Mouse (Mus musculus): ENCODE results near the gene Hsd17b11. TPM values are rescaled to one million over a fixed set of nuclear protein-coding genes. Genes with fewer than 3 reads are reported as not detected.

Hsd17b11 gene
- total and polyA plus RNA-seq, 3 experiments = 8.7 to 16.0 TPM; not detected in 1

DNA sequence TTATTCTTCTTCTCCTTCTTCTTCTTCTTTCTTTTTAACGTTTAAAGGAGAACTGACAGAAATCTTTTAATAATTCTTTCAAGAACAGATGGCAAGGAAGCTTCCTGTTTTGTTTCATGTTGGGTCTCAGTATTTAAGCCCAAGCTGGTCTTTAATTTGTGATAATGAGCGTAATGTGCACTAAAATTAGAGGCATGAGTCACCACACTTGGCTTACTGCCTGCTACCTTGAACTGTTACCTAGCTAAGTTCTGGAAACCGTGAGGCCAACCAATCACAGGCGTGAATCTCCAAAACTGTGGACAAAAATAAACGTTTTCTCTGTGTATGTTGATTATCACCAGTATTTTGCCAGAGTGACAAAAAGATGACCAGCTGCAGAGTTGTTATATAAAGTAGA, 23.0 kb downstream of the Hsd17b11 start:
- no peak overlapping the region for H3K4me3 ChIP-seq (ENCODE audit: control insufficient read depth in 1 of 2, insufficient read depth in 1 of 2, low read depth in 2 of 2, low read length in 2 of 2)
- H3K27me3 ChIP-seq (ENCODE audit: control insufficient read depth in 1 of 2, insufficient read depth in 2 of 2, low read length in 2 of 2) = no peaks in the 10 kb centered on the region
- no peak for TF ChIP-seq ZC3H11A (IDR thresholded peaks at IDR 0.05; ENCODE audit: low read depth, low read length)
- TF ChIP-seq ETS1 (IDR thresholded peaks at IDR 0.05; ENCODE audit: low read depth, low read length) = peak; percentile 92
- no peak for TF ChIP-seq UBTF (IDR thresholded peaks at IDR 0.05; ENCODE audit: borderline replicate concordance, insufficient read depth, low read depth, low read length)
- no peak for TF ChIP-seq MAFK (IDR thresholded peaks at IDR 0.05; ENCODE audit: borderline replicate concordance, low read depth, low read length)
- no peak for TF ChIP-seq CTCF (IDR thresholded peaks at IDR 0.05 in 2 of 3, conservative IDR thresholded peaks at IDR 0.05 in 1 of 3; ENCODE audit: control insufficient read depth in 1 of 3, insufficient read depth in 1 of 3, low read depth in 2 of 3, low read length in 3 of 3, poor library complexity in 1 of 3, severe bottlenecking in 1 of 3)
- no peak for TF ChIP-seq POLR2AphosphoS2 (IDR thresholded peaks at IDR 0.05; ENCODE audit: low read length)
- TF ChIP-seq CHD2 (IDR thresholded peaks at IDR 0.05; ENCODE audit: low read length) = no peak
- TF ChIP-seq MYC (IDR thresholded peaks at IDR 0.05; ENCODE audit: low read depth, low read length) = no peak
- no peak for TF ChIP-seq MXI1 (IDR thresholded peaks at IDR 0.05; ENCODE audit: low read depth, low read length)
- TF ChIP-seq GATA1 (IDR thresholded peaks at IDR 0.05; ENCODE audit: low read depth, low read length) = 0 out of 2 replicates have a peak, but pooled peaks have one; percentile 18
- TF ChIP-seq HCFC1 (IDR thresholded peaks at IDR 0.05; ENCODE audit: low read depth, low read length) = no peak
- peak; percentile 82 for TF ChIP-seq JUND (IDR thresholded peaks at IDR 0.05; ENCODE audit: low read depth, low read length)
- no peak for TF ChIP-seq USF1 (IDR thresholded peaks at IDR 0.05; ENCODE audit: low read depth, low read length)
- TF ChIP-seq ZNF384 (IDR thresholded peaks at IDR 0.05; ENCODE audit: low read depth, low read length) = no peak
- TF ChIP-seq E2F4 (IDR thresholded peaks at IDR 0.05; ENCODE audit: borderline replicate concordance, low read depth, low read length) = no peak
- TF ChIP-seq BHLHE40 (IDR thresholded peaks at IDR 0.05; ENCODE audit: borderline replicate concordance, low read depth, low read length) = no peak
- TF ChIP-seq RCOR1 (IDR thresholded peaks at IDR 0.05; ENCODE audit: low read depth, low read length) = peak; percentile 59
- no peak for TF ChIP-seq TBP (IDR thresholded peaks at IDR 0.05; ENCODE audit: low read depth, low read length)
- TF ChIP-seq NRF1 (IDR thresholded peaks at IDR 0.05; ENCODE audit: insufficient read depth, low read depth, low read length, poor library complexity, severe bottlenecking) = no peak
- TF ChIP-seq CHD1 (IDR thresholded peaks at IDR 0.05; ENCODE audit: low read depth, low read length) = no peak
- TF ChIP-seq MAX (IDR thresholded peaks at IDR 0.05; ENCODE audit: low read length) = no peak
- no peak for TF ChIP-seq KAT2A (conservative IDR thresholded peaks at IDR 0.05; ENCODE audit: low read depth, low read length)
- peak; percentile 53 to 59 for TF ChIP-seq EP300 (IDR thresholded peaks at IDR 0.05; ENCODE audit: low read depth in 1 of 2, low read length in 2 of 2)
- peak; percentile 93; the same call in 1 of the 2 replicates for TF ChIP-seq MEF2A (IDR thresholded peaks at IDR 0.05; ENCODE audit: extremely low read depth, insufficient replicate concordance, low read depth, low read length, poor library complexity, severe bottlenecking)
- TF ChIP-seq GABPA (IDR thresholded peaks at IDR 0.05; ENCODE audit: low read depth, low read length) = no peak
- TF ChIP-seq ELF1 (IDR thresholded peaks at IDR 0.05; ENCODE audit: low read depth, low read length) = no peak
- TF ChIP-seq SIN3A (IDR thresholded peaks at IDR 0.05; ENCODE audit: low read length) = peak; percentile 68
- TF ChIP-seq USF2 (IDR thresholded peaks at IDR 0.05; ENCODE audit: borderline replicate concordance in 1 of 2, insufficient read depth in 1 of 2, low read depth in 1 of 2, low read length in 2 of 2) = no peak
- TF ChIP-seq POLR2A (IDR thresholded peaks at IDR 0.05; ENCODE audit: control insufficient read depth in 1 of 2, insufficient read depth in 1 of 2, low read depth in 1 of 2, low read length in 2 of 2, poor library complexity in 1 of 2) = no peak
- TF ChIP-seq TCF12 (IDR thresholded peaks at IDR 0.05; ENCODE audit: low read depth, low read length) = peak; percentile 37; the same call in 1 of the 2 replicates
- peaks cover 4 to 9% of the 10 kb centered on the region in 2 experiments; a peak in 3 of 4 replicates for H3K4me1 ChIP-seq (ENCODE audit: control insufficient read depth in 1 of 2, insufficient read depth in 2 of 2, low read length in 2 of 2)
- H3K9me3 ChIP-seq (replicated peaks; ENCODE audit: insufficient read depth, low read length) = no peaks in the 10 kb centered on the region
- H3K9ac ChIP-seq (ENCODE audit: control insufficient read depth, low read depth, low read length, poor library complexity, severe bottlenecking) = no peak overlapping the region
- no peaks in the 10 kb centered on the region for H3K79me2 ChIP-seq (ENCODE audit: control insufficient read depth, insufficient read depth, low read length, poor library complexity)
- no peak overlapping the region; the same call in 1 of the 2 replicates for H3K27ac ChIP-seq (ENCODE audit: control insufficient read depth, low read depth, low read length)
- H3K36me3 ChIP-seq (ENCODE audit: control insufficient read depth in 1 of 2, insufficient read depth in 2 of 2, low read length in 2 of 2) = peaks cover 0 to 12% of the 10 kb centered on the region in 2 experiments; a peak in 2 of 4 replicates
- peak; percentile 85 for DNase-seq (ENCODE audit: low read depth, low spot score)
